Mouse (Mus musculus) myocyte (in vitro differentiated cells): ENCODE data around the gene Hoxa4.

Experiments used
- E2F4 ChIP-seq: IDR thresholded peaks from one replicate; pipeline ENCODE4 v1.6.1; 2011; ENCODE audit warnings: mild to moderate bottlenecking, control low read depth, moderate library complexity; ENCODE audit not compliant: insufficient read depth
- POLR2A ChIP-seq: IDR thresholded peaks from one replicate; pipeline ENCODE4 v1.6.1; 2011; ENCODE audit warnings: low read depth, mild to moderate bottlenecking, control low read depth, moderate library complexity; ENCODE audit not compliant: insufficient read length
- POLR2AphosphoS2 ChIP-seq: IDR thresholded peaks from one replicate; pipeline ENCODE4 v1.6.1; 2011; ENCODE audit warnings: low read depth, control low read depth; ENCODE audit not compliant: insufficient read length

DNA sequence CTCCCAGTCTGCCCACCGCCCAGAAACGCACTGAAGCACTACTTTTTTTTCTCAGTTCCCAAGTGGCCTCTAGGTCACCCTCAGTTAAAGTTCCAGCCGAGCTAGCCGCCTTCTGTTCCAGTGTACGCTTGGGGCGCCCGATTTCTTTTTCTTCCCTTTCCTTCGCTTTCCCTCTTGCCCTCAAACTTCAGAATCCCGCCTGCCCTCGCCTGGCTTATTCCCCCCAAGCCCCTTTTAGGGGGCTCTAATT, 11.5 kb upstream of the Hoxa4 start:
- TF ChIP-seq POLR2A: no peak
- no peak for TF ChIP-seq POLR2AphosphoS2
- no peak for TF ChIP-seq E2F4
